Mouse (Mus musculus) lung, adult 18-20 months (tissue): ENCODE data around the gene Tmbim6.

ENCODE experiments used
- DNase-seq, 2 experiments: peaks; one replicate each; pipeline ENCODE4 v3.0.0; 2022; ENCODE audit warnings: mixed read lengths in 2 of 2

Gene Tmbim6

GRCm38 (mm10) chr15:99454585-99455279 lies 62.0 kb downstream of the Tmbim6 start:
- no peak for DNase-seq

GRCm38 (mm10) chr15:99455415-99455814 lies 62.7 kb downstream of the Tmbim6 start:
- no peak for DNase-seq

GRCm38 (mm10) chr15:99456338-99456962 lies 63.8 kb downstream of the Tmbim6 start:
- DNase-seq, result no peak

- peak; percentile 66 to 67 for DNase-seq
Observed at GRCm38 (mm10) chr15:99456963-99457605, 64.4 kb downstream of the Tmbim6 start.

GRCm38 (mm10) chr15:99457606-99458401 lies 65.1 kb downstream of the Tmbim6 start, which contains the start of gene Nckap5l:
Nckap5l (minus strand) TSS chr15:99457748.
- peak; percentile 89 to 94 for DNase-seq
